Mouse (Mus musculus) intestine, postnatal 0 days (tissue): Measurements from ENCODE around the gene Atp6v0a2. TPM values are rescaled to one million over a fixed set of nuclear protein-coding genes. Genes with fewer than 3 reads are reported as not detected.

ENCODE experiments used
- ATAC-seq: fragments of 200-750 bp; cut with Nextera tagmentation; 2 replicates; pipeline ENCODE4 v1.8.0; 2017; ENCODE audit warnings: mild to moderate bottlenecking, moderate TSS enrichment, moderate library complexity
- H3K27ac ChIP-seq: fragments of 300-500 bp; sonication (generic); 2 replicates; pipeline ENCODE4 v1.5.1; 2014; ENCODE audit warnings: mild to moderate bottlenecking, low read depth, low read length, moderate library complexity
- H3K27me3 ChIP-seq: fragments of 300-500 bp; sonication (generic); replicated peaks from 2 replicates; pipeline ENCODE4 v1.6.1; 2014; ENCODE audit warnings: low read length, mixed read lengths; ENCODE audit not compliant: control insufficient read depth, insufficient read depth
- H3K36me3 ChIP-seq: fragments of 300-500 bp; sonication (generic); 2 replicates; pipeline ENCODE4 v1.6.1; 2014; ENCODE audit warnings: mild to moderate bottlenecking, moderate library complexity; ENCODE audit not compliant: control insufficient read depth, insufficient read depth
- H3K4me1 ChIP-seq: fragments of 300-500 bp; sonication (generic); replicated peaks from 2 replicates; pipeline ENCODE4 v1.6.1; 2014; ENCODE audit warnings: antibody characterized with exemption, low read length, mixed read lengths; ENCODE audit not compliant: control insufficient read depth, insufficient read depth
- H3K4me2 ChIP-seq: fragments of 300-500 bp; sonication (generic); replicated peaks from 2 replicates; pipeline ENCODE4 v1.6.1; 2014; ENCODE audit warnings: low read depth, mild to moderate bottlenecking, moderate library complexity
- H3K4me3 ChIP-seq: fragments of 300-500 bp; sonication (generic); 2 replicates; pipeline ENCODE4 v1.5.1; 2014; ENCODE audit warnings: low read depth, low read length
- H3K9ac ChIP-seq: fragments of 300-500 bp; sonication (generic); 2 replicates; pipeline ENCODE4 v1.6.1; 2014; ENCODE audit warnings: mild to moderate bottlenecking, low read depth, low read length
- H3K9me3 ChIP-seq: fragments of 300-500 bp; sonication (generic); 2 replicates; pipeline ENCODE4 v1.6.1; 2016; ENCODE audit warnings: mixed run types; ENCODE audit not compliant: control insufficient read depth
- CTCF ChIP-seq: sonication (generic); IDR thresholded peaks from 2 replicates; pipeline ENCODE4 v1.5.1; 2016; ENCODE audit warnings: low read depth, mild to moderate bottlenecking, control low read depth, antibody characterized with exemption, moderate library complexity
- WGBS: fragments of 180-500 bp; shearing (Covaris S2); extraction: QIAGEN DNeasy Blood & Tissue Kit; methylation state at CpG from one replicate; pipeline ENCODE4 v1.1.7; 2014; 5-methylcytosine and 5-hydroxymethylcytosine counted together
- polyA plus RNA-seq: library from polyadenylated mRNA; unstranded; fragments of >200 nt; fragmentation: Nextera tagmentation; extraction: Ambion mirVana; gene quantifications from 2 replicates; pipeline ENCODE4 v1.2.1, GENCODE M21; 2015

Atp6v0a2 gene
- polyA plus RNA-seq, 1 experiment from 2014 or later = 58.5 TPM

DNA sequence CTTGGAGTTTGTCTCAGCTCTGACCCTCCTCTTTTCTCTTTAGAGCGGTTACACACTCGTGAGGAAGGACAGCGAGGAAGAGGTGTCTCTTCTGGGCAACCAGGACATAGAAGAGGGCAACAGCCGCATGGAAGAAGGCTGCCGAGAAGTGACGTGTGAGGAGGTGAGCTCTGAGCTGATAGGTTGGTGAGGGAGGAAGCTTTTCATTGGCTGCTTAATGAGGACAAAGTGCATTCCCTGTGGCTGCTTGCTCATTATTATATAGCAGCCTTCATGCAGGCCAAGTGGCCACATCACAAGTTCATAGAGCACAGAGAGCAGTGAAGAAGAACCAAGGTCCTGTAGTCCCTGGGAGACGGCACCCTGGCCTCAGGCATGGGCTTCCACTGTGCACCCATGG is 90.0 kb downstream of the Atp6v0a2 start:
- Histone ChIP-seq H3K9me3 (no peaks in the 10 kb centered on the region), H3K27me3 (no peaks in the 10 kb centered on the region), H3K9ac (no peak overlapping the region), H3K4me1 (no peaks in the 10 kb centered on the region), H3K27ac (no peak overlapping the region), H3K4me3 (no peak overlapping the region), H3K4me2 (no peak overlapping the region), H3K36me3 (peaks cover 92% of the 10 kb centered on the region)
- no peak for TF ChIP-seq CTCF
- 80% methylated on average over 7 of the region's 7 CpGs for WGBS
- peak; percentile 36 for ATAC-seq

DNA sequence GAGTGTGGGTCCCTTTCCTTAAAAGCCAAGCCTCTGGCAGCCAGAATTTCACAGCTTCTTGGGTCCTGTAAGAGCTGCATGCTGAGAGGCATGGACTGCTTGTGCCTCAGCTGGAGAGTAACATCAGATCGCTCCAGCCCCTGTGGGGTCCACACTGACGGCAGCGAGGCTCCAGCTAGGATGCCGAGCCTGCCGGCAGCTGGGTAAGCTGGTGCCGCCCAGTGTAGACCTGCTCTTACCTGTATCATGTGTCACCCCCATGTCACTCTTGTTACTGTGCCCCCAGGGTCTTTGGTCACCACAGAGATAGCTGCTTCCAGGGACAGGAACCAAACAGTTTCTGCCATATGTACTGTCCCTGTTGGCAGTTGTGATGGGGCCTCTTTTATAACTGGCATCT is 94.7 kb downstream of the Atp6v0a2 start:
- Histone ChIP-seq H3K4me3 (no peak overlapping the region), H3K36me3 (peaks cover 55% of the 10 kb centered on the region), H3K9me3 (no peaks in the 10 kb centered on the region), H3K27ac (no peak overlapping the region), H3K4me2 (no peak overlapping the region), H3K4me1 (no peaks in the 10 kb centered on the region), H3K9ac (no peak overlapping the region), H3K27me3 (no peaks in the 10 kb centered on the region)
- TF ChIP-seq CTCF = no peak
- ATAC-seq = no peak
- 91% methylated on average over 6 of the region's 6 CpGs for WGBS

DNA sequence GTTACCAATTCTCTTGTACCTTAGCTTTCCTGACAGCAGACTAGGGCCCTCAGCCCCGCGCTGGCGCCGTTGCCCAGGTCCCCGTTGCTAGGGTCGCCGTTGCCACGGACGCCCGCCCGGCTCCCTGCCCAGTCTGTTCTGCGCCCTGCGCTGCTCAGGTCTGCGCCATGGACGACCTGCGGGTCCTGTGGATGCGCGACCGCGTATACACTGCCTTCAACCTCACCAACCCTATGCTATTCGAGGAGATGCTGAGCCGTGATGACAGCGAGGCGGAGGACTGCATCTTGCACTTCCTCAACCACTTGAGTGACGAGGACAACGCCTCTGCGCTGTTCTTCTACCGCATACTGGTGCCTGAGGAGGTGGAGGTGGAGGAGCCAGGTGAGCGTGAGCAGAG is 96.6 kb downstream of the Atp6v0a2 start, which contains the start of gene Dnah10:
Dnah10 (plus strand) TSS at position 89 of the 400 bp plus-strand sequence.
- H3K4me3 ChIP-seq = no peak within 1 kb of the TSS
- H3K27ac ChIP-seq = no peak within 1 kb of the TSS
- no peak within 1 kb of the TSS for H3K9ac ChIP-seq
- H3K9me3 ChIP-seq = no peaks in the 10 kb centered on the region
- WGBS = 10% methylated on average over 29 of the region's 29 CpGs
- TF ChIP-seq CTCF = no peak
- ATAC-seq = no peak
- H3K36me3 ChIP-seq = peaks cover 36% of the 10 kb centered on the region
- H3K4me1 ChIP-seq = no peaks in the 10 kb centered on the region
- no peaks in the 10 kb centered on the region for H3K27me3 ChIP-seq
- no peak within 1 kb of the TSS for H3K4me2 ChIP-seq

DNA sequence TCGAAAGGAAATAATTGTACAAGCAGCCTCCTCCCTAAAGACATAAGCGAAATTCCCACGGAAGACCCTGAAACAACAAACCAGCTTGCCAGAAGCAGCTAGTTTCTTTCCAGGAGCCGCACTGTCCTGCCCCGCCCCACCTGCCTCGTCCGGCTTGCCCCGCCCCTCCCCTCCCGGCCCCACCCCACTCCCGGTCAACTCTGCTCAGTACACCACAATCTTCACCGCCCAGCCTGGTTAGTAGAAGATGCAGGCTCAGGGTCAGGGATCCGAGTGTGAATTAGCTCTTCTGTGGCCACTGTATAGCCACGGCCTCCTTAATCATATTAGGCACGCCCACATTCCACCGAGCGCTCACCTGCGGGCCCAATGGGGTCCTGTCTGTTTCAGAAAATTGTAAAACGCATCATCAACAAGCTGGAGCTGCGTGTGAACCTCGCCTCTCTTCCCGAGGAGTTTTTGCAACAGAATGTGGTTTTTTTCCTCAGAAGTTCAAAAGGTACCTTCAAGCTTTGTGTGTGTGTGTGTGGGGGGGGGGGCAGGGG is 101.4 kb downstream of the Atp6v0a2 start:
- 6% methylated on average over 21 of the region's 21 CpGs for WGBS
- Histone ChIP-seq H3K4me1 (no peaks in the 10 kb centered on the region), H3K9ac (0 out of 2 replicates have a peak overlapping the region, but pooled peaks have one; percentile 3)

DNA sequence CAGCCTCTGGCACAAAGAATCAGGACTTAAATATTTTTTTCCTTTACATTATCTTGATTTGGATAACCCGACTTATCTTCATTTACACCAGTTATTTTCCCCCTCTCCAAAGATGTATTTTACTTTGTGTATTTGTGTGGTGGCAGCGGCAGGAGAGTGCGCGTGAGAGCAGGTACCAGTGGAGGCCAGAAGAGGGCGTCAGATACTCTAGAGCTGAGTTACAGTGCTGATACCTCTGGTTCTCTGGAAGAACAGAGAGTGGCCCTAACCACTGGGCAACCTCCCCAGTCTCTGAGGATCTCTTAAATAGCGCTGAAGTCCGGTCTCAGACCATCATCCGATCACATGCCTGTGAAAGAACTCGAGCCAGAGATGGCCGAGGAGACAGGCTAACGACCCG is 105.6 kb downstream of the Atp6v0a2 start:
- 89% methylated on average over 12 of the region's 12 CpGs for WGBS
- H3K27ac ChIP-seq = no peak overlapping the region
- ATAC-seq = no peak
- no peak overlapping the region for H3K4me3 ChIP-seq
- TF ChIP-seq CTCF = 0 out of 2 replicates have a peak, but pooled peaks have one; percentile 9
- no peaks in the 10 kb centered on the region for H3K36me3 ChIP-seq
- no peaks in the 10 kb centered on the region for H3K9me3 ChIP-seq
- no peaks in the 10 kb centered on the region for H3K27me3 ChIP-seq
- no peak overlapping the region for H3K9ac ChIP-seq
- H3K4me1 ChIP-seq = no peaks in the 10 kb centered on the region
- H3K4me2 ChIP-seq = no peak overlapping the region

More for the DNA sequence above, 101.4 kb downstream of the Atp6v0a2 start:
- ATAC-seq = peak; percentile 56; the same call in 1 of the 2 replicates
- Histone ChIP-seq H3K4me2 (peak overlapping the region; percentile 61), H3K9me3 (no peaks in the 10 kb centered on the region), H3K36me3 (no peaks in the 10 kb centered on the region), H3K27me3 (no peaks in the 10 kb centered on the region), H3K27ac (no peak overlapping the region), H3K4me3 (peak overlapping the region; percentile 25)
- TF ChIP-seq CTCF = no peak

DNA sequence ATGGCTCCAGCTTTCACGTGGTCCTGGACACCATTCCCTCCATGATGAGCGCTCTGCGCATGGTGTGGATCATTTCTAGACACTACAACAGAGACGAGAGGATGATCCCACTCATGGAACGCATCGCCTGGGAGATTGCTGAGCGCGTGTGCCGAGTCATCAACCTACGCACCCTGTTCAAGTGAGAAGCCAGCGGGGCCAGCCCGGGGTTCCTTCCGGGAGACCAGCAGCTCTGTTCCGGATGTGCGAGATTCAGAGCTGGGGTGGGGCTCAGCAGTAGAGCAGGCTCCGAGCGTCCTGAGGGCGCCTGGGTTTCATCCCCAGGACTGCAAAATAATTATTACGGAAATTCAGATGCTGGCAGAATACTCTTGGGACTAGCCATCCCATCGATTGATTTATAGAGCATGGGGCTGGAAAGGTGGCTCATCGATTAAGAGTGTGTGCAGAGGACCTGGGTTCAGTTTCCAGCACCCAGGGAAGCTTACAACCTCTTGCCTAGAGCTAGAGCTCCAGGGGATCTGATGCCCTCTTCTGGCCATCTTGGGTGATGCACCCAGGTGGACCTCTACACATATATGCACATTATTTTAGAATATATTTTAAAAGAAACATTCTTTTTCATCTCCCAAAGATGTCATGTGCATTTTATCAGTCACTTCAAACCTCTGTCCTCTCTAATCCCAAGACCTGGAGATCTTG is 113.7 kb downstream of the Atp6v0a2 start:
- Histone ChIP-seq H3K4me1 (no peaks in the 10 kb centered on the region), H3K9me3 (peaks cover 6% of the 10 kb centered on the region; the same call in 1 of the 2 replicates), H3K27ac (no peak overlapping the region), H3K27me3 (no peaks in the 10 kb centered on the region), H3K36me3 (no peaks in the 10 kb centered on the region), H3K4me2 (no peak overlapping the region), H3K9ac (no peak overlapping the region), H3K4me3 (no peak overlapping the region)
- no peak for ATAC-seq
- TF ChIP-seq CTCF = 0 out of 2 replicates have a peak, but pooled peaks have one; percentile 26
- WGBS = 96% methylated on average over 21 of the region's 21 CpGs
